Mouse (Mus musculus): ENCODE data around the gene Dmwd.

GRCm38 (mm10) chr7:19104486-19104885 is 28.5 kb downstream of the Dmwd start:
- no peak for TF ChIP-seq CTCF (conservative IDR thresholded peaks at IDR 0.05; ENCODE audit: insufficient read depth, insufficient read length, low read depth, low read length)
- TF ChIP-seq POLR2A (IDR thresholded peaks at IDR 0.05; ENCODE audit: low read depth, low read length): no peak
